Mouse (Mus musculus): ENCODE measurements around the gene Foxf1.

GRCm38 (mm10) chr8:121115136-121115535 is 30.9 kb downstream of the Foxf1 start:
- TF ChIP-seq CTCF (conservative IDR thresholded peaks at IDR 0.05 in 1 of 2, IDR thresholded peaks at IDR 0.05 in 1 of 2; ENCODE audit: low read depth in 2 of 2, low read length in 2 of 2) (no peak), ZKSCAN1 (IDR thresholded peaks at IDR 0.05; ENCODE audit: borderline replicate concordance, low read depth, low read length) (no peak), ZC3H11A (IDR thresholded peaks at IDR 0.05; ENCODE audit: low read depth, low read length) (no peak), POLR2A (IDR thresholded peaks at IDR 0.05; ENCODE audit: low read depth, low read length) (no peak), MAX (IDR thresholded peaks at IDR 0.05; ENCODE audit: low read length) (no peak), ZNF384 (IDR thresholded peaks at IDR 0.05; ENCODE audit: low read depth, low read length) (no peak), GABPA (IDR thresholded peaks at IDR 0.05; ENCODE audit: insufficient replicate concordance, low read depth, low read length) (no peak), USF1 (IDR thresholded peaks at IDR 0.05; ENCODE audit: low read depth, low read length) (no peak)

Measured in CH12.LX (cell line).